Mouse (Mus musculus): ENCODE measurements around the gene Noxa1. TPM values are rescaled to one million over a fixed set of nuclear protein-coding genes. Genes with fewer than 3 reads are reported as not detected.

Gene Noxa1
- polyA plus RNA-seq, 1 experiment from 2014 or later: 0.29 TPM

DNA sequence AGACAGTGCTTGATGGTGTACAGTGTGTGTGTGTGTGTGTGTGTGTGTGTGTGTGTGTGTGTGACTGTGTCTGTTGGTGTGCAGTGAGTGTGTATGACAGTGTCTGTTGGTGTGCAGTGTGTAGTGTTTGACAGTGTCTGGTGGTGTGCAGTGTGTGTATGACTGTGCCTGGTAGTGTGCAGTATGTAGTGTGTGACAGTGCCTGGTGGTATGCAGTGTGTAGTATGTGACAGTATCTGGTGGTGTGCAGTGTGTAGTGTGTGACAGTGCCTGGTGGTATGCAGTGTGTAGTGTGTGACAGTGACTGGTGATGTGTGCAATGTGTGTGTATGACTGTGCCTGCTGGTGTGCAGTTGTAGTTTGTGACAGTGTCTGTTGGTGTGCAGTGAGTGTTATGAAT is 14.5 kb upstream of the Noxa1 start:
- Histone ChIP-seq H3K4me3 (ENCODE audit: low read depth, low read length) (no peak overlapping the region), H3K27ac (ENCODE audit: low read depth, low read length) (no peak overlapping the region), H3K9me3 (ENCODE audit: control insufficient read depth, low read length) (no peaks in the 10 kb centered on the region), H3K4me1 (ENCODE audit: control insufficient read depth, insufficient read depth, low read length) (peaks cover 4% of the 10 kb centered on the region; the same call in 1 of the 2 replicates), H3K27me3 (ENCODE audit: control insufficient read depth, insufficient read depth, low read length) (no peaks in the 10 kb centered on the region), H3K4me2 (ENCODE audit: low read depth) (no peak overlapping the region), H3K36me3 (ENCODE audit: control insufficient read depth, insufficient read depth, low read length) (no peaks in the 10 kb centered on the region), H3K9ac (ENCODE audit: low read length) (no peak overlapping the region)
- peak; percentile 8 for DNase-seq (ENCODE audit: low spot score)
- ATAC-seq (ENCODE audit: insufficient read depth, low FRiP score, low TSS enrichment): no peak

GRCm38 (mm10) chr2:25106045-25106444 is 11.1 kb upstream of the Noxa1 start:
- 84% methylated on average over 3 of the region's 3 CpGs for WGBS
- H3K9ac ChIP-seq (ENCODE audit: low read length): no peak overlapping the region
- no peaks in the 10 kb centered on the region for H3K27me3 ChIP-seq (ENCODE audit: control insufficient read depth, insufficient read depth, low read length)
- H3K4me2 ChIP-seq (ENCODE audit: low read depth): no peak overlapping the region
- no peaks in the 10 kb centered on the region for H3K36me3 ChIP-seq (ENCODE audit: control insufficient read depth, insufficient read depth, low read length)
- no peaks in the 10 kb centered on the region for H3K9me3 ChIP-seq (ENCODE audit: control insufficient read depth, low read length)
- no peak for DNase-seq (ENCODE audit: low spot score)
- no peak overlapping the region for H3K4me3 ChIP-seq (ENCODE audit: low read depth, low read length)
- no peak overlapping the region for H3K27ac ChIP-seq (ENCODE audit: low read depth, low read length)
- no peak for ATAC-seq (ENCODE audit: insufficient read depth, low FRiP score, low TSS enrichment)
- peaks cover 3% of the 10 kb centered on the region; the same call in 1 of the 2 replicates for H3K4me1 ChIP-seq (ENCODE audit: control insufficient read depth, insufficient read depth, low read length)

- Histone ChIP-seq H3K36me3 (ENCODE audit: control insufficient read depth, insufficient read depth, low read length) (no peaks in the 10 kb centered on the region), H3K27me3 (ENCODE audit: control insufficient read depth, insufficient read depth, low read length) (no peaks in the 10 kb centered on the region), H3K27ac (ENCODE audit: low read depth, low read length) (no peak overlapping the region), H3K9me3 (ENCODE audit: control insufficient read depth, low read length) (no peaks in the 10 kb centered on the region), H3K4me1 (ENCODE audit: control insufficient read depth, insufficient read depth, low read length) (peaks cover 3% of the 10 kb centered on the region; the same call in 1 of the 2 replicates), H3K4me2 (ENCODE audit: low read depth) (no peak overlapping the region), H3K9ac (ENCODE audit: low read length) (no peak overlapping the region), H3K4me3 (ENCODE audit: low read depth, low read length) (no peak overlapping the region)
- 80% methylated on average over 2 of the region's 2 CpGs for WGBS
- no peak for DNase-seq (ENCODE audit: low spot score)
- ATAC-seq (ENCODE audit: insufficient read depth, low FRiP score, low TSS enrichment): no peak
Measured at GRCm38 (mm10) chr2:25104122-25104521, 9.2 kb upstream of the Noxa1 start.

GRCm38 (mm10) chr2:25099703-25100102 is 4.8 kb upstream of the Noxa1 start:
- Histone ChIP-seq H3K4me2 (ENCODE audit: low read depth) (no peak overlapping the region), H3K4me3 (ENCODE audit: low read depth, low read length) (no peak overlapping the region), H3K27ac (ENCODE audit: low read depth, low read length) (no peak overlapping the region), H3K9me3 (ENCODE audit: control insufficient read depth, low read length) (no peaks in the 10 kb centered on the region), H3K4me1 (ENCODE audit: control insufficient read depth, insufficient read depth, low read length) (peaks cover 3% of the 10 kb centered on the region; the same call in 1 of the 2 replicates), H3K27me3 (ENCODE audit: control insufficient read depth, insufficient read depth, low read length) (no peaks in the 10 kb centered on the region), H3K36me3 (ENCODE audit: control insufficient read depth, insufficient read depth, low read length) (no peaks in the 10 kb centered on the region), H3K9ac (ENCODE audit: low read length) (no peak overlapping the region)
- DNase-seq (ENCODE audit: low spot score): no peak
- 65% methylated on average over 3 of the region's 3 CpGs for WGBS
- 0 out of 2 replicates have a peak, but pooled peaks have one; percentile 45 for ATAC-seq (ENCODE audit: insufficient read depth, low FRiP score, low TSS enrichment)

GRCm38 (mm10) chr2:25098956-25099355 is 4.0 kb upstream of the Noxa1 start:
- 52% methylated on average over 5 of the region's 5 CpGs for WGBS
- Histone ChIP-seq H3K4me1 (ENCODE audit: control insufficient read depth, insufficient read depth, low read length) (peaks cover 3% of the 10 kb centered on the region; the same call in 1 of the 2 replicates), H3K9ac (ENCODE audit: low read length) (no peak overlapping the region), H3K4me3 (ENCODE audit: low read depth, low read length) (no peak overlapping the region), H3K4me2 (ENCODE audit: low read depth) (no peak overlapping the region), H3K9me3 (ENCODE audit: control insufficient read depth, low read length) (no peaks in the 10 kb centered on the region), H3K27ac (ENCODE audit: low read depth, low read length) (no peak overlapping the region), H3K36me3 (ENCODE audit: control insufficient read depth, insufficient read depth, low read length) (no peaks in the 10 kb centered on the region), H3K27me3 (ENCODE audit: control insufficient read depth, insufficient read depth, low read length) (no peaks in the 10 kb centered on the region; the same call in 1 of the 2 replicates)
- peak; percentile 66 for DNase-seq (ENCODE audit: low spot score)
- peak; percentile 72; the same call in 1 of the 2 replicates for ATAC-seq (ENCODE audit: insufficient read depth, low FRiP score, low TSS enrichment)

- ATAC-seq (ENCODE audit: insufficient read depth, low FRiP score, low TSS enrichment) (no peak), DNase-seq (ENCODE audit: low spot score) (no peak)
- no peak overlapping the region for H3K4me3 ChIP-seq (ENCODE audit: low read depth, low read length)
- 83% methylated on average over 3 of the region's 3 CpGs for WGBS
- no peak overlapping the region; the same call in 1 of the 2 replicates for H3K9ac ChIP-seq (ENCODE audit: low read length)
- no peaks in the 10 kb centered on the region for H3K9me3 ChIP-seq (ENCODE audit: control insufficient read depth, low read length)
- no peak overlapping the region for H3K4me2 ChIP-seq (ENCODE audit: low read depth)
- H3K27ac ChIP-seq (ENCODE audit: low read depth, low read length): no peak overlapping the region
- H3K27me3 ChIP-seq (ENCODE audit: control insufficient read depth, insufficient read depth, low read length): no peaks in the 10 kb centered on the region; the same call in 1 of the 2 replicates
- peaks cover 3% of the 10 kb centered on the region; the same call in 1 of the 2 replicates for H3K4me1 ChIP-seq (ENCODE audit: control insufficient read depth, insufficient read depth, low read length)
- no peaks in the 10 kb centered on the region for H3K36me3 ChIP-seq (ENCODE audit: control insufficient read depth, insufficient read depth, low read length)
Measured at GRCm38 (mm10) chr2:25098005-25098615, 3.2 kb upstream of the Noxa1 start.

DNA sequence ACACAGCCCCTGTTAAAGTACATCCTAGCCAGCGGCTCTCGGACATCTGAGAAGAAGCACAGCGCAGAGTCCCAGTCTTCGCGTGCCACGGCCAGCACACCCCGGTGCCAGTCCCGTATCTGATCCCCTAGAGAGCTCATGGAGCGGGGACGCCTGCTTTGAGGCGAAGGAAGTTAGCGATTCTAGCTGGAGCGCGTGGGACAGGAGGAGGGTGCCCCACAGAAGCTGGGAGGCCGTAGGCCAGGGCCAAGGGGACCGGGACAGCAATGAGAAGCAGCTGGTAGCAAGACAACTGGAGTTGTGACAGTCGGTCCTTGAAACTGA is 202 bp downstream of the Noxa1 start:
- Histone ChIP-seq H3K27me3 (ENCODE audit: control insufficient read depth, insufficient read depth, low read length) (no peaks in the 10 kb centered on the region; the same call in 1 of the 2 replicates), H3K36me3 (ENCODE audit: control insufficient read depth, insufficient read depth, low read length) (no peaks in the 10 kb centered on the region), H3K9ac (ENCODE audit: low read length) (no peak overlapping the region), H3K27ac (ENCODE audit: low read depth, low read length) (no peak overlapping the region), H3K4me1 (ENCODE audit: control insufficient read depth, insufficient read depth, low read length) (peaks cover 3% of the 10 kb centered on the region; the same call in 1 of the 2 replicates), H3K4me3 (ENCODE audit: low read depth, low read length) (no peak overlapping the region), H3K4me2 (ENCODE audit: low read depth) (peak overlapping the region; percentile 32), H3K9me3 (ENCODE audit: control insufficient read depth, low read length) (no peaks in the 10 kb centered on the region)
- WGBS: 42% methylated on average over 17 of the region's 17 CpGs
- no peak for DNase-seq (ENCODE audit: low spot score)
- no peak for ATAC-seq (ENCODE audit: insufficient read depth, low FRiP score, low TSS enrichment)

GRCm38 (mm10) chr2:25088636-25089035 is 6.3 kb downstream of the Noxa1 start:
- ATAC-seq (ENCODE audit: insufficient read depth, low FRiP score, low TSS enrichment) (no peak), DNase-seq (ENCODE audit: low spot score) (no peak)
- no peak overlapping the region for H3K4me3 ChIP-seq (ENCODE audit: low read depth, low read length)
- H3K36me3 ChIP-seq (ENCODE audit: control insufficient read depth, insufficient read depth, low read length): no peaks in the 10 kb centered on the region
- H3K4me1 ChIP-seq (ENCODE audit: control insufficient read depth, insufficient read depth, low read length): no peaks in the 10 kb centered on the region
- H3K4me2 ChIP-seq (ENCODE audit: low read depth): no peak overlapping the region
- H3K27me3 ChIP-seq (ENCODE audit: control insufficient read depth, insufficient read depth, low read length): no peaks in the 10 kb centered on the region
- H3K27ac ChIP-seq (ENCODE audit: low read depth, low read length): no peak overlapping the region
- 84% methylated on average over 3 of the region's 3 CpGs for WGBS
- H3K9me3 ChIP-seq (ENCODE audit: control insufficient read depth, low read length): no peaks in the 10 kb centered on the region
- H3K9ac ChIP-seq (ENCODE audit: low read length): no peak overlapping the region

DNA sequence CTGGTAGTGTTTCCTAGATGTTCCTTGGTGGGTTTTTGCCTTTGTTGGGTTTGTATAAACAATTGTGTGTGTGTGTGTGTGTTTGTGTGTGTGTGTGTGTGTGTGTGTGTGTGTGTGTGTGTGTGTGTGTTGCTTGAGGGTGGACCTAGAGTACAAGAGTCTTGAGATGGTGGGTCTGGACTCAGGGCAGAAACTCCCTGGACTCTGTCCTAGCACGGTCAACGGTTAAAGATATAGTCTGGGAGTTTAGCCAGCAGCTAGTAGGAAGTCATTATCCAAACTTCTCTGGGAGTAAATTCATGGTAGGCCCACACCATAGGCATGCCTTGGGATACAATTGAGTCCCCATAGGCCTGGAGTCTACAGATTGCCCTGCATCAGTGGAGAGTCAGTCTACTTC is 7.1 kb downstream of the Noxa1 start:
- DNase-seq (ENCODE audit: low spot score): no peak
- Histone ChIP-seq H3K36me3 (ENCODE audit: control insufficient read depth, insufficient read depth, low read length) (no peaks in the 10 kb centered on the region), H3K4me2 (ENCODE audit: low read depth) (no peak overlapping the region), H3K4me3 (ENCODE audit: low read depth, low read length) (no peak overlapping the region), H3K27me3 (ENCODE audit: control insufficient read depth, insufficient read depth, low read length) (no peaks in the 10 kb centered on the region), H3K9ac (ENCODE audit: low read length) (no peak overlapping the region), H3K27ac (ENCODE audit: low read depth, low read length) (no peak overlapping the region), H3K4me1 (ENCODE audit: control insufficient read depth, insufficient read depth, low read length) (no peaks in the 10 kb centered on the region), H3K9me3 (ENCODE audit: control insufficient read depth, low read length) (no peaks in the 10 kb centered on the region)
- 87% methylated on average over 2 of the region's 2 CpGs for WGBS
- ATAC-seq (ENCODE audit: insufficient read depth, low FRiP score, low TSS enrichment): no peak
